Mouse (Mus musculus): ENCODE results near the gene Tns2.
A peak's percentile ranks its signal among the peaks of the same experiment; 100 is the strongest.

Gene Tns2

GRCm38 (mm10) chr15:102108651-102109525 lies 8.7 kb downstream of the Tns2 start:
- DNase-seq (ENCODE audit: low spot score in 2 of 2): peak; percentile 75 to 81

- no peak for DNase-seq (ENCODE audit: low spot score in 2 of 2)
Measured at GRCm38 (mm10) chr15:102110271-102110670, 10.1 kb downstream of the Tns2 start.

GRCm38 (mm10) chr15:102110701-102111494 lies 10.7 kb downstream of the Tns2 start:
- DNase-seq (ENCODE audit: low spot score in 2 of 2): no peak

- DNase-seq (ENCODE audit: low spot score in 2 of 2): no peak
Measured at GRCm38 (mm10) chr15:102111495-102111829, 11.2 kb downstream of the Tns2 start.

- DNase-seq (ENCODE audit: low spot score in 2 of 2): no peak
Measured at GRCm38 (mm10) chr15:102112181-102112580, 12.0 kb downstream of the Tns2 start.

- no peak for DNase-seq (ENCODE audit: low spot score in 2 of 2)
Measured at GRCm38 (mm10) chr15:102112827-102113226, 12.6 kb downstream of the Tns2 start.

GRCm38 (mm10) chr15:102113674-102114073 lies 13.5 kb downstream of the Tns2 start:
- DNase-seq (ENCODE audit: low spot score in 2 of 2): no peak

- no peak for DNase-seq (ENCODE audit: low spot score in 2 of 2)
Measured at GRCm38 (mm10) chr15:102114651-102115260, 14.5 kb downstream of the Tns2 start.

GRCm38 (mm10) chr15:102115731-102116231 lies 15.6 kb downstream of the Tns2 start:
- peak; percentile 36 to 62 for DNase-seq (ENCODE audit: low spot score in 2 of 2)

- DNase-seq (ENCODE audit: low spot score in 2 of 2): no peak
Measured at GRCm38 (mm10) chr15:102116753-102117415, 16.7 kb downstream of the Tns2 start.

GRCm38 (mm10) chr15:102117461-102118443 lies 17.5 kb downstream of the Tns2 start:
- DNase-seq (ENCODE audit: low spot score in 2 of 2): no peak

- no peak for DNase-seq (ENCODE audit: low spot score in 2 of 2)
Measured at GRCm38 (mm10) chr15:102118591-102118990, 18.4 kb downstream of the Tns2 start.

- no peak for DNase-seq (ENCODE audit: low spot score in 2 of 2)
Measured at GRCm38 (mm10) chr15:102119121-102119830, 19.1 kb downstream of the Tns2 start.

GRCm38 (mm10) chr15:102119831-102120170 lies 19.6 kb downstream of the Tns2 start:
- no peak for DNase-seq (ENCODE audit: low spot score in 2 of 2)

- no peak for DNase-seq (ENCODE audit: low spot score in 2 of 2)
Measured at GRCm38 (mm10) chr15:102120530-102120929, 20.3 kb downstream of the Tns2 start.

GRCm38 (mm10) chr15:102126303-102126702 lies 26.1 kb downstream of the Tns2 start:
- DNase-seq (ENCODE audit: low spot score in 2 of 2): no peak

- DNase-seq (ENCODE audit: low spot score in 2 of 2): no peak
Measured at GRCm38 (mm10) chr15:102133314-102133713, 33.1 kb downstream of the Tns2 start.

GRCm38 (mm10) chr15:102134709-102135108 lies 34.5 kb downstream of the Tns2 start:
- no peak for DNase-seq (ENCODE audit: low spot score in 2 of 2)

- no peak for DNase-seq (ENCODE audit: low spot score in 2 of 2)
Measured at GRCm38 (mm10) chr15:102135522-102136128, 35.4 kb downstream of the Tns2 start.
